Mouse (Mus musculus) MEL (cell line): ENCODE measurements around the gene Nrip2. TPM values are rescaled to one million over a fixed set of nuclear protein-coding genes. Genes with fewer than 3 reads are reported as not detected.

ENCODE experiments used
- DNase-seq: peaks from one replicate; pipeline ENCODE4 v3.0.0; 2011; ENCODE audit warnings: low read depth, low spot score
- H3K27ac ChIP-seq: 2 replicates; pipeline ENCODE4 v1.5.1; 2012; ENCODE audit warnings: low read depth, mild to moderate bottlenecking, control low read depth, low read length, moderate library complexity; ENCODE audit not compliant: control insufficient read depth
- H3K27me3 ChIP-seq, 2 experiments: fragments of 150-350 bp in 1 of 2; sonication (generic) in 1 of 2; 2 replicates each; pipeline ENCODE4 v1.6.1; 2012; ENCODE audit warnings: low read length in 2 of 2, mild to moderate bottlenecking in 2 of 2, improper control_type of control experiment in 1 of 2, moderate library complexity in 1 of 2; ENCODE audit not compliant: insufficient read depth in 2 of 2, control insufficient read depth in 1 of 2
- H3K36me3 ChIP-seq, 2 experiments: 2 replicates each; pipeline ENCODE4 v1.6.1; 2012 to 2014; ENCODE audit warnings: low read length in 2 of 2, improper control_type of control experiment in 1 of 2, inconsistent platforms in 1 of 2, mild to moderate bottlenecking in 1 of 2; ENCODE audit not compliant: insufficient read depth in 2 of 2, control insufficient read depth in 1 of 2
- H3K4me1 ChIP-seq, 2 experiments: fragments of 150-350 bp in 1 of 2; sonication (generic) in 1 of 2; 2 replicates each; pipeline ENCODE4 v1.6.1; 2012; ENCODE audit warnings: low read length in 2 of 2, improper control_type of control experiment in 1 of 2, mild to moderate bottlenecking in 1 of 2; ENCODE audit not compliant: insufficient read depth in 2 of 2, control insufficient read depth in 1 of 2
- H3K4me3 ChIP-seq, 2 experiments: fragments of 150-350 bp in 1 of 2; sonication (generic) in 1 of 2; 2 replicates each; pipeline ENCODE4 v1.5.1; 2012; ENCODE audit warnings: low read depth in 2 of 2, low read length in 2 of 2, mild to moderate bottlenecking in 2 of 2, moderate library complexity in 2 of 2, control low read depth in 1 of 2, improper control_type of control experiment in 1 of 2; ENCODE audit not compliant: control insufficient read depth in 1 of 2, insufficient read depth in 1 of 2
- H3K79me2 ChIP-seq: 2 replicates; pipeline ENCODE4 v1.6.1; 2012; ENCODE audit warnings: mild to moderate bottlenecking, low read length, moderate library complexity; ENCODE audit not compliant: control insufficient read depth, poor library complexity, insufficient read depth
- H3K9ac ChIP-seq: 2 replicates; pipeline ENCODE4 v1.6.1; 2012; ENCODE audit warnings: low read depth, mild to moderate bottlenecking, control low read depth, low read length, moderate library complexity; ENCODE audit not compliant: control insufficient read depth, poor library complexity, severe bottlenecking
- H3K9me3 ChIP-seq: fragments of 150-350 bp; sonication (generic); replicated peaks from 2 replicates; pipeline ENCODE4 v1.6.1; 2012; ENCODE audit warnings: mild to moderate bottlenecking, low read length, improper control_type of control experiment, moderate library complexity; ENCODE audit not compliant: insufficient read depth
- CHD1 ChIP-seq: IDR thresholded peaks from 2 replicates; pipeline ENCODE4 v1.6.1; 2012; ENCODE audit warnings: low read depth, mild to moderate bottlenecking, inconsistent platforms, low read length, improper control_type of control experiment
- CTCF ChIP-seq, 3 experiments: IDR thresholded peaks in 2 of 3; conservative IDR thresholded peaks in 1 of 3; 2 replicates each; pipeline ENCODE4 v1.5.1; 2011 to 2012; ENCODE audit warnings: low read length in 3 of 3, low read depth in 2 of 3, mild to moderate bottlenecking in 2 of 3, improper control_type of control experiment in 1 of 3, inconsistent platforms in 1 of 3, mixed read lengths in 1 of 3, moderate library complexity in 1 of 3; ENCODE audit not compliant: control insufficient read depth in 1 of 3, insufficient read depth in 1 of 3, poor library complexity in 1 of 3, severe bottlenecking in 1 of 3
- ELF1 ChIP-seq: IDR thresholded peaks from 2 replicates; pipeline ENCODE4 v1.6.1; 2014; ENCODE audit warnings: low read depth, mild to moderate bottlenecking, inconsistent platforms, low read length, improper control_type of control experiment, moderate library complexity
- EP300 ChIP-seq, 2 experiments: IDR thresholded peaks; 2 replicates each; pipeline ENCODE4 v1.6.1; 2011; ENCODE audit warnings: improper control_type of control experiment in 2 of 2, low read length in 2 of 2, low read depth in 1 of 2, mild to moderate bottlenecking in 1 of 2
- ETS1 ChIP-seq: IDR thresholded peaks from 2 replicates; pipeline ENCODE4 v1.6.1; 2012; ENCODE audit warnings: low read depth, mild to moderate bottlenecking, inconsistent platforms, low read length, improper control_type of control experiment, moderate library complexity
- KAT2A ChIP-seq: conservative IDR thresholded peaks from 2 replicates; pipeline ENCODE4 v1.6.1; 2012; ENCODE audit warnings: low read depth, low read length, improper control_type of control experiment, inconsistent platforms
- MAZ ChIP-seq: IDR thresholded peaks from 2 replicates; pipeline ENCODE4 v1.6.1; 2012; ENCODE audit warnings: low read depth, mild to moderate bottlenecking, inconsistent platforms, low read length, improper control_type of control experiment
- MEF2A ChIP-seq: IDR thresholded peaks from 2 replicates; pipeline ENCODE4 v1.6.1; 2014; ENCODE audit warnings: low read depth, mild to moderate bottlenecking, inconsistent platforms, low read length, improper control_type of control experiment; ENCODE audit not compliant: poor library complexity, insufficient replicate concordance, severe bottlenecking; ENCODE audit errors: extremely low read depth
- MYB ChIP-seq: IDR thresholded peaks from 2 replicates; pipeline ENCODE4 v1.6.1; 2011; ENCODE audit warnings: mild to moderate bottlenecking, low read depth, low read length, improper control_type of control experiment
- NELFE ChIP-seq: IDR thresholded peaks from 2 replicates; pipeline ENCODE4 v1.6.1; 2011; ENCODE audit warnings: low read depth, low read length, improper control_type of control experiment
- RAD21 ChIP-seq: IDR thresholded peaks from 2 replicates; pipeline ENCODE4 v1.6.1; 2011; ENCODE audit warnings: mild to moderate bottlenecking, low read depth, low read length, improper control_type of control experiment
- SIN3A ChIP-seq: IDR thresholded peaks from 2 replicates; pipeline ENCODE4 v1.6.1; 2012; ENCODE audit warnings: low read length, improper control_type of control experiment, inconsistent platforms
- SMC3 ChIP-seq: IDR thresholded peaks from 2 replicates; pipeline ENCODE4 v1.6.1; 2011; ENCODE audit warnings: low read depth, low read length, improper control_type of control experiment
- TAL1 ChIP-seq: IDR thresholded peaks from 2 replicates; pipeline ENCODE4 v1.6.1; 2012; ENCODE audit warnings: mild to moderate bottlenecking, inconsistent platforms, low read length, moderate library complexity, mixed read lengths
- UBTF ChIP-seq: IDR thresholded peaks from 2 replicates; pipeline ENCODE4 v1.6.1; 2012; ENCODE audit warnings: low read depth, mild to moderate bottlenecking, inconsistent platforms, low read length, improper control_type of control experiment, moderate library complexity, borderline replicate concordance; ENCODE audit not compliant: insufficient read depth
- USF2 ChIP-seq, 2 experiments: IDR thresholded peaks; 2 replicates each; pipeline ENCODE4 v1.6.1; 2011 to 2012; ENCODE audit warnings: improper control_type of control experiment in 2 of 2, low read length in 2 of 2, borderline replicate concordance in 1 of 2, inconsistent platforms in 1 of 2, low read depth in 1 of 2, mild to moderate bottlenecking in 1 of 2; ENCODE audit not compliant: insufficient read depth in 1 of 2
- ZC3H11A ChIP-seq: IDR thresholded peaks from 2 replicates; pipeline ENCODE4 v1.6.1; 2012; ENCODE audit warnings: low read depth, mild to moderate bottlenecking, inconsistent platforms, low read length, improper control_type of control experiment
- ZKSCAN1 ChIP-seq: IDR thresholded peaks from 2 replicates; pipeline ENCODE4 v1.6.1; 2012; ENCODE audit warnings: low read depth, mild to moderate bottlenecking, inconsistent platforms, low read length, improper control_type of control experiment, moderate library complexity
- polyA plus RNA-seq, 2 experiments: library from polyadenylated mRNA; stranded (reverse) in 1 of 2; unstranded in 1 of 2; fragments of >175 nt in 1 of 2; fragments of >200 nt in 1 of 2; gene quantifications; 2 replicates each; pipeline versions ENCODE4 v1.2.1 to v1.2.4; 2012; ENCODE audit warnings: low replicate concordance in 2 of 2, low read depth in 1 of 2; ENCODE audit not compliant: insufficient read length in 2 of 2, insufficient read depth in 1 of 2, missing spikeins in 1 of 2
- total RNA-seq: library from RNA; depleted of rRNA; stranded (reverse); fragments of 300-350 nt; gene quantifications from 2 replicates; pipeline ENCODE4 v1.2.3, GENCODE M21; 2012

Nrip2 gene
- total and polyA plus RNA-seq, 3 experiments: 0.04 to 0.86 TPM; not detected in 1

DNA sequence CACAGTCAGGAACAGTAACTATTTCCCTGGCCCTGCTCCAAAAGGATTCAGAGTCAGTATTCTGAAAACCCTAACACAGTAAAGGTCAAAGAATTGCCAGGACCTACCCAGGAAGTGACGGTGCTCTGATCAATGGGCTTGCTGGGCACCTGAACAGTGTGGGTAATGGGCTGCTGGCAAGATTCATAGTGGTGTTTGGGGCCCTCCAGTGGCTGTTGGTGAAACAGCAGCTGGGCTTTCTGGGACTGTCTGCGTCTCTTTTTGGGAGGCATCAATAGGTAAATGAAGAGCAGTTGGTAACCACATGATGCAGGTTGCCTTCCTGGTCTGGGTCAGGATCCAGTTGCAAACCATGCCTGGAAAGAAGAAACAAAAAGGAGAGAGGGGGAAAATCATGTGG, 40.1 kb upstream of the Nrip2 start:
- TF ChIP-seq SMC3: peak; percentile 68
- 0 out of 2 replicates have a peak, but pooled peaks have one; percentile 36 for TF ChIP-seq SIN3A
- TF ChIP-seq CTCF (IDR thresholded peaks at IDR 0.05 in 2 of 3, conservative IDR thresholded peaks at IDR 0.05 in 1 of 3; ENCODE audit: control insufficient read depth in 1 of 3, insufficient read depth in 1 of 3, low read depth in 2 of 3, low read length in 3 of 3, poor library complexity in 1 of 3, severe bottlenecking in 1 of 3): peak; percentile 80 to 95 (median 83)
- TF ChIP-seq RAD21: peak; percentile 71
- no peak for TF ChIP-seq TAL1
- TF ChIP-seq ZC3H11A: peak; percentile 42
- TF ChIP-seq CHD1: no peak
- Histone ChIP-seq H3K9ac (no peak overlapping the region), H3K9me3 (no peaks in the 10 kb centered on the region), H3K79me2 (peaks cover 41% of the 10 kb centered on the region), H3K4me1 (peaks cover 2 to 13% of the 10 kb centered on the region in 2 experiments; a peak in 3 of 4 replicates), H3K27ac (no peak overlapping the region), H3K36me3 (peaks cover 0 to 22% of the 10 kb centered on the region in 2 experiments; a peak in 3 of 4 replicates), H3K27me3 (no peaks in the 10 kb centered on the region), H3K4me3 (no peak overlapping the region)
- peak; percentile 68 for DNase-seq

DNA sequence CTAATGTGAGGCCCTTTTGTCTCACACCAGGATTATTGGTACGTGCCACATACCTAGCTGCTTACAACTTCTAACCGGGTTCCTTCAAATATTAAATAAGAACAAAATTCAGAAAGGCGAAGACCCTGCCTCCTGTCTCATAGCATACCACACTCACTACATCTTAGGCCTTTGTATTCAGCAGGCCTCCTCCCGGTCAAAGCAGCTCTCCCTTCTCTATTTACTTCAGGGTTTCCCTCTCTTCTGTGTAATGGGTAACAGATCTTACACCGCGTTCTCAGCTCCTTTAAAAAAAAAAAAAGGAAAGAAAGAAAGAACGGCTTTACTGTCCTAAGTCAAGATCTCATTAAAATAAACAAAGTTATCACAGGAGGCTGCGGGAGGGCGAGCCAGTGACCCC, 37.2 kb upstream of the Nrip2 start:
- Histone ChIP-seq H3K4me3 (peak overlapping the region; percentile 66 to 85), H3K27ac (peak overlapping the region; percentile 88), H3K79me2 (peaks cover 46% of the 10 kb centered on the region), H3K4me1 (peaks cover 2 to 7% of the 10 kb centered on the region in 2 experiments; a peak in 2 of 4 replicates), H3K9ac (peak overlapping the region; percentile 88), H3K36me3 (peaks cover 2 to 15% of the 10 kb centered on the region in 2 experiments; a peak in 3 of 4 replicates), H3K27me3 (no peaks in the 10 kb centered on the region), H3K9me3 (no peaks in the 10 kb centered on the region)
- DNase-seq: no peak
- TF ChIP-seq EP300 (IDR thresholded peaks at IDR 0.05; ENCODE audit: low read depth in 1 of 2, low read length in 2 of 2) (no peak), MEF2A (no peak), NELFE (no peak), ZKSCAN1 (no peak), CHD1 (no peak), CTCF (IDR thresholded peaks at IDR 0.05 in 2 of 3, conservative IDR thresholded peaks at IDR 0.05 in 1 of 3; ENCODE audit: control insufficient read depth in 1 of 3, insufficient read depth in 1 of 3, low read depth in 2 of 3, low read length in 3 of 3, poor library complexity in 1 of 3, severe bottlenecking in 1 of 3) (no peak), KAT2A (no peak), UBTF (no peak), ELF1 (no peak), ETS1 (no peak), SMC3 (no peak), USF2 (IDR thresholded peaks at IDR 0.05; ENCODE audit: borderline replicate concordance in 1 of 2, insufficient read depth in 1 of 2, low read depth in 1 of 2, low read length in 2 of 2) (no peak), ZC3H11A (no peak), MAZ (no peak), MYB (no peak), TAL1 (no peak)
